Mouse (Mus musculus) embryonic fibroblast, embryonic 13.5 days (primary cell): ENCODE measurements around the gene Ins2.
A peak's percentile ranks its signal among the peaks of the same experiment; 100 is the strongest.

Experiments used
- CTCF ChIP-seq: IDR thresholded peaks from 2 replicates; pipeline ENCODE4 v1.5.1; 2011; ENCODE audit warnings: mild to moderate bottlenecking, control low read depth, low read length, moderate library complexity, borderline replicate concordance; ENCODE audit not compliant: insufficient read depth
- POLR2A ChIP-seq: IDR thresholded peaks from 2 replicates; pipeline ENCODE4 v1.6.1; 2011; ENCODE audit warnings: low read depth, mild to moderate bottlenecking, control low read depth, low read length, moderate library complexity

GRCm38 (mm10) chr7:142661046-142661445 is 82.1 kb downstream of the Ins2 start:
- TF ChIP-seq POLR2A (peak; percentile 38; the same call in 1 of the 2 replicates), CTCF (no peak)
